In genomic region chr1:185454144-185454543, GRCm38 (mm10) we compare ENCODE assay signal across 8 mouse cellular contexts. TPM values are rescaled to one million over a fixed set of nuclear protein-coding genes. Genes with fewer than 3 reads are reported as not detected.
DNase-seq lines count a peak whose midpoint lies in the region; ATAC-seq lines count a peak whose summit lies in the region.

No protein-coding gene starts in this region.

- WGBS in heart, embryonic 16.5 days = 44% methylated on average over 4 of the region's 4 CpGs
- 54% methylated on average over 4 of the region's 4 CpGs for WGBS in embryonic facial prominence, embryonic 12.5 days
- WGBS in intestine, embryonic 14.5 days = 56% methylated on average over 4 of the region's 4 CpGs
- WGBS in midbrain, embryonic 16.5 days = 27% methylated on average over 4 of the region's 4 CpGs

- no peak for ATAC-seq in heart, embryonic 16.5 days (replicated peaks; ENCODE audit: extremely low read depth, insufficient read depth, low FRiP score)
- ATAC-seq in embryonic facial prominence, embryonic 12.5 days (ENCODE audit: insufficient number of reproducible peaks, insufficient read depth, low FRiP score, low TSS enrichment) = no peak
- ATAC-seq in intestine, embryonic 14.5 days (replicated peaks; ENCODE audit: low FRiP score, low TSS enrichment, low read depth) = no peak; the same call in 1 of the 2 replicates
- ATAC-seq in midbrain, embryonic 16.5 days = peak; percentile 55

- H3K27ac ChIP-seq in heart, embryonic 16.5 days (ENCODE audit: low read length) = no peak overlapping the region
- H3K27ac ChIP-seq in embryonic facial prominence, embryonic 12.5 days = no peak overlapping the region
- no peak overlapping the region for H3K27ac ChIP-seq in intestine, embryonic 14.5 days (ENCODE audit: low read depth)
- H3K27ac ChIP-seq in midbrain, embryonic 16.5 days (ENCODE audit: low read length) = 0 out of 2 replicates have a peak overlapping the region, but pooled peaks have one; percentile 18

- no peak overlapping the region for H3K9ac ChIP-seq in heart, embryonic 16.5 days (ENCODE audit: low read length)
- no peak overlapping the region for H3K9ac ChIP-seq in embryonic facial prominence, embryonic 12.5 days
- no peak overlapping the region; the same call in 1 of the 2 replicates for H3K9ac ChIP-seq in intestine, embryonic 14.5 days (ENCODE audit: low read length)
- peak overlapping the region; percentile 83 for H3K9ac ChIP-seq in midbrain, embryonic 16.5 days (ENCODE audit: low read depth, low read length)

- H3K4me1 ChIP-seq in heart, embryonic 16.5 days (ENCODE audit: control insufficient read depth, insufficient read depth, low read length) = no peaks in the 10 kb centered on the region; the same call in 1 of the 2 replicates
- 0 out of 2 replicates have a peak, but pooled peaks cover 7% of the 10 kb centered on the region for H3K4me1 ChIP-seq in embryonic facial prominence, embryonic 12.5 days
- peaks cover 5% of the 10 kb centered on the region for H3K4me1 ChIP-seq in intestine, embryonic 14.5 days (replicated peaks; ENCODE audit: control insufficient read depth, insufficient read depth, low read length)
- H3K4me1 ChIP-seq in midbrain, embryonic 16.5 days (ENCODE audit: control insufficient read depth, insufficient read depth, low read length) = peaks cover 11% of the 10 kb centered on the region

- intact Hi-C loops in heart, postnatal 10 days (cut with DNase I) = no loop called here

- no peaks in the 10 kb centered on the region for H3K9me3 ChIP-seq in heart, embryonic 16.5 days (replicated peaks; ENCODE audit: control insufficient read depth, low read length)
- no peaks in the 10 kb centered on the region for H3K9me3 ChIP-seq in embryonic facial prominence, embryonic 12.5 days
- no peaks in the 10 kb centered on the region for H3K9me3 ChIP-seq in intestine, embryonic 14.5 days (ENCODE audit: control insufficient read depth, low read length)
- no peaks in the 10 kb centered on the region for H3K9me3 ChIP-seq in midbrain, embryonic 16.5 days (replicated peaks; ENCODE audit: control insufficient read depth, low read length, poor library complexity, severe bottlenecking)

- peak overlapping the region; percentile 55 for H3K4me3 ChIP-seq in heart, embryonic 16.5 days (ENCODE audit: low read length)
- peak overlapping the region; percentile 59 for H3K4me3 ChIP-seq in embryonic facial prominence, embryonic 12.5 days
- peak overlapping the region; percentile 51 for H3K4me3 ChIP-seq in intestine, embryonic 14.5 days (ENCODE audit: low read depth, low read length)
- H3K4me3 ChIP-seq in midbrain, embryonic 16.5 days (ENCODE audit: low read depth, low read length) = peak overlapping the region; percentile 68

- no peaks in the 10 kb centered on the region for H3K36me3 ChIP-seq in heart, embryonic 16.5 days (ENCODE audit: control insufficient read depth, insufficient read depth)
- no peaks in the 10 kb centered on the region for H3K36me3 ChIP-seq in embryonic facial prominence, embryonic 12.5 days
- H3K36me3 ChIP-seq in intestine, embryonic 14.5 days (ENCODE audit: control insufficient read depth, insufficient read depth, low read length) = no peaks in the 10 kb centered on the region
- H3K36me3 ChIP-seq in midbrain, embryonic 16.5 days (ENCODE audit: control insufficient read depth, insufficient read depth, low read length) = no peaks in the 10 kb centered on the region

- DNase-seq in heart, postnatal 10 days = no peak
- DNase-seq in intestine, embryonic 14.5 days (ENCODE audit: low spot score) = no peak
- no peak for DNase-seq in left cerebral cortex, adult 11 months (ENCODE audit: low spot score)
- no peak for DNase-seq in thymus, postnatal 10 days (ENCODE audit: low spot score in 2 of 2)
- DNase-seq in layer of hippocampus, adult 11-12 months (ENCODE audit: low spot score) = no peak

- peaks cover 38% of the 10 kb centered on the region for H3K27me3 ChIP-seq in heart, embryonic 16.5 days (ENCODE audit: control insufficient read depth, insufficient read depth, low read length)
- peaks cover 45% of the 10 kb centered on the region for H3K27me3 ChIP-seq in embryonic facial prominence, embryonic 12.5 days
- H3K27me3 ChIP-seq in intestine, embryonic 14.5 days (replicated peaks; ENCODE audit: control insufficient read depth, insufficient read depth, low read length) = peaks cover 35% of the 10 kb centered on the region
- H3K27me3 ChIP-seq in midbrain, embryonic 16.5 days (ENCODE audit: control insufficient read depth, insufficient read depth, low read depth, low read length) = no peaks in the 10 kb centered on the region

- peak overlapping the region; percentile 92; the same call in 1 of the 2 replicates for H3K4me2 ChIP-seq in heart, embryonic 16.5 days (ENCODE audit: low read depth, low read length)
- H3K4me2 ChIP-seq in embryonic facial prominence, embryonic 12.5 days (replicated peaks) = peak overlapping the region; percentile 98
- peak overlapping the region; percentile 92 for H3K4me2 ChIP-seq in intestine, embryonic 14.5 days (ENCODE audit: low read length)
- peak overlapping the region; percentile 83 for H3K4me2 ChIP-seq in midbrain, embryonic 16.5 days (ENCODE audit: low read length)

RNA-seq across cellular contexts. Expression of gene Slc30a10, which starts 0.5 kb away (rescaled TPM):
- polyA plus RNA-seq in heart, embryonic 16.5 days (2015; fragmentation: Nextera tagmentation; extraction: Ambion mirVana) = 0.05 and 0.07 TPM in 2 replicates
- not detected for total RNA-seq in heart, postnatal 10 days (2021)
- 0.93 and 1.00 TPM in 2 replicates for polyA plus RNA-seq in embryonic facial prominence, embryonic 12.5 days (2016; fragmentation: Nextera tagmentation; extraction: Ambion mirVana)
- 1.1 and 1.2 TPM in 2 replicates for polyA plus RNA-seq in intestine, embryonic 14.5 days (2014; fragmentation: Nextera tagmentation; extraction: Ambion mirVana)
- polyA plus RNA-seq in midbrain, embryonic 16.5 days (2015; fragmentation: Nextera tagmentation; extraction: Ambion mirVana) = 6.5 and 7.9 TPM in 2 replicates
